Mouse (Mus musculus) G1E (cell line): ENCODE results near the gene B9d2. TPM values are rescaled to one million over a fixed set of nuclear protein-coding genes. Genes with fewer than 3 reads are reported as not detected.
A peak's percentile ranks its signal among the peaks of the same experiment; 100 is the strongest.

Experiments
- ATAC-seq: 2 replicates; pipeline ENCODE4 v1.8.0; 2016; ENCODE audit warnings: mild to moderate bottlenecking; ENCODE audit not compliant: insufficient number of reproducible peaks, poor library complexity, low FRiP score, severe bottlenecking; ENCODE audit errors: extremely low read depth
- DNase-seq: peaks from one replicate; pipeline ENCODE4 v3.0.0; 2012; ENCODE audit warnings: low spot score
- H3K27me3 ChIP-seq: 2 replicates; pipeline ENCODE4 v1.6.1; 2012; ENCODE audit warnings: mild to moderate bottlenecking, low read length, inconsistent platforms; ENCODE audit not compliant: insufficient read depth
- H3K36me3 ChIP-seq: replicated peaks from 2 replicates; pipeline ENCODE3; 2012; ENCODE audit warnings: mild to moderate bottlenecking, inconsistent platforms
- H3K4me1 ChIP-seq: 2 replicates; pipeline ENCODE4 v1.6.1; 2012; ENCODE audit warnings: low read depth, low read length, inconsistent platforms, mixed read lengths; ENCODE audit not compliant: insufficient read depth
- H3K4me3 ChIP-seq: 2 replicates; pipeline ENCODE4 v1.5.1; 2012; ENCODE audit warnings: low read depth, mild to moderate bottlenecking, inconsistent platforms, low read length, moderate library complexity, mixed read lengths
- H3K9me3 ChIP-seq: replicated peaks from 2 replicates; pipeline ENCODE4 v1.6.1; 2012; ENCODE audit warnings: inconsistent platforms
- CTCF ChIP-seq: IDR thresholded peaks from 2 replicates; pipeline ENCODE4 v1.5.1; 2012; ENCODE audit warnings: low read depth, low read length, inconsistent platforms, mixed read lengths
- GATA1 ChIP-seq: IDR thresholded peaks from 2 replicates; pipeline ENCODE4 v1.6.1; 2012; ENCODE audit warnings: borderline replicate concordance, low read length, inconsistent platforms, mixed read lengths
- GATA2 ChIP-seq: IDR thresholded peaks from 2 replicates; pipeline ENCODE4 v1.6.1; 2012; ENCODE audit warnings: low read depth, low read length, inconsistent platforms, borderline replicate concordance
- POLR2AphosphoS5 ChIP-seq: IDR thresholded peaks from 2 replicates; pipeline ENCODE4 v1.6.1; 2012; ENCODE audit warnings: low read depth, low read length, inconsistent platforms; ENCODE audit not compliant: insufficient replicate concordance
- TAL1 ChIP-seq: conservative IDR thresholded peaks from 2 replicates; pipeline ENCODE4 v1.6.1; 2012; ENCODE audit warnings: low read depth, low read length, inconsistent platforms, mixed read lengths
- polyA plus RNA-seq: library from polyadenylated mRNA; stranded (reverse); fragments of >175 nt; gene quantifications from 2 replicates; pipeline ENCODE4 v1.2.3, GENCODE M21; 2012
- total RNA-seq, 2 experiments: library from RNA; stranded (forward) in 1 of 2; stranded (reverse) in 1 of 2; fragments of 200-1000 nt in 1 of 2; fragments of >200 nt in 1 of 2; fragmentation: Nextera tagmentation in 1 of 2; gene quantifications; 2 replicates each; pipeline ENCODE4 v1.2.3; 2014 to 2017

The B9d2 gene
- total and polyA plus RNA-seq, 3 experiments, result 26.3 to 131 (median 49.8) TPM

DNA sequence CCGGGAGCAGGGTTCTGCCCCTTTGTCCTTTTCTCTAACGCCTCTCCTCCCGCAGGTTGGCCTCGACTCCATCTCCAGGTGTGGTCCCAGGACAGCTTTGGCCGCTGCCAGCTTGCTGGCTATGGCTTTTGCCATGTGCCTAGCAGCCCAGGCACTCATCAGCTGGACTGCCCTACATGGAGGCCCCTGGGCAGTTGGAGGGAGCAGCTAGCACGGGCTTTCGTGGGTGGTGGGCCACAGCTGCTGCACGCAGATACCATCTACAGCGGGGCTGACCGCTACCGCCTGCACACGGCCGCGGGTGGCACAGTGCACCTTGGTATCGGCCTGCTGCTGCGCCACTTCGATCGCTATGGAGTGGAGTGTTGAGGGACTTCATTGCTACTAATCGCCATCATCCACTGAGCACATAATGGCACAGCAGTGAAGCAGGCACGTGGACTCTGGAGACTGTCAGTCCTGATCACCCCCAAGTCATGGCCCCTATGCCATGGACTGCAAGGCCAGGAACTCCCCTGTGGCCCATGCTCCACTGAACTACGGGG is 5.4 kb downstream of the B9d2 start:
- peak; percentile 65; the same call in 1 of the 2 replicates for TF ChIP-seq POLR2AphosphoS5
- TF ChIP-seq GATA2, result no peak
- TF ChIP-seq GATA1, result no peak
- Histone ChIP-seq H3K9me3 (no peaks in the 10 kb centered on the region), H3K36me3 (peaks cover 65% of the 10 kb centered on the region), H3K4me1 (peaks cover 70% of the 10 kb centered on the region), H3K27me3 (no peaks in the 10 kb centered on the region), H3K4me3 (peak overlapping the region; percentile 95)
- DNase-seq (no peak), ATAC-seq (no peak)

DNA sequence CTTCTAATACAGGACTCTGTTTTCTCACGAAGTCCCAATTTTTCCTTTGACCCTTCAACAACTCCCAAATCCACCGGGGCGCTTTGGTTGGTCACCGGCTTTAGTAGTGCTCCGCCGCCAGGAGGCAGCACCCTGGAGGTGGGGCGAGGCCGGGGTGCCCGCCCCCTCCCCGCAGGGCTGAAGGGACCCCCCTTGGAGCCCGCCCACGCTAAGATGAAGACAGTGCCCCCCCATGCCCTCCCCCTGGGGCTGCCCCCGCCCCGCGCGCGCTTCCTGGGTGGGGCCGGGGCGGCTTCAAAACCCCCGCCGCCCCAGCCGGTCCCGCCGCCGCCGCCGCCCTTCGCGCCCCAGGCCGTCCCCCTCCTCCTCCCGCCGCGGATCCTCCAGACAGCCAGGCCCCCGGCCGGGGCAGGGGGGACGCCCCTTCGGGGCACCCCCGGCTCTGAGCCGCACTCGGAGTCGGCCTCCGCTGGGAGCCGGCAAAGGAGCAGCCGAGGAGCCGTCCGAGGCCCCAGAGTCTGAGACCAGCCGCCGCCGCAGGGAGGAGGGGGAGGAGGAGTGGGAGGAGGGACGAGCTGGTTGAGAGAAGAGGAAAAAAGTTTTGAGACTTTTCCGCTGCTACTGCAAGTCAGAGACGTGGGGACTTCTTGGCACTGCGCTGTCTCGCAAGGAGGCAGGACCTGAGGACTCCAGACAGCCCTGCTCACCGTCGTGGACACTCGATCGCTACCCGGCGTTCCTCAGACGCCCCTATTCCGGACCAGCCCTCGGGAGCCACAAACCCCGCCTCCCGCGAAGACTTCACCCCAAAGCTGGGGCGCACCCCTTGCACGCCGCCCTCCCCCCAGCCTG is 6.3 kb downstream of the B9d2 start, which contains the start of gene Tgfb1:
Gene Tgfb1, plus strand, starts transcription at position 323 of the 852 bp plus-strand sequence.
- DNase-seq (peak; percentile 91), ATAC-seq (no peak)
- H3K9me3 ChIP-seq, result no peaks in the 10 kb centered on the region
- H3K4me3 ChIP-seq, result peak within 1 kb of the TSS; percentile 95
- peaks cover 70% of the 10 kb centered on the region for H3K4me1 ChIP-seq
- peaks cover 70% of the 10 kb centered on the region for H3K36me3 ChIP-seq
- H3K27me3 ChIP-seq, result no peaks in the 10 kb centered on the region
- TF ChIP-seq POLR2AphosphoS5 (no peak), CTCF (0 out of 2 replicates have a peak, but pooled peaks have one; percentile 19), GATA1 (no peak), GATA2 (no peak), TAL1 (no peak)

DNA sequence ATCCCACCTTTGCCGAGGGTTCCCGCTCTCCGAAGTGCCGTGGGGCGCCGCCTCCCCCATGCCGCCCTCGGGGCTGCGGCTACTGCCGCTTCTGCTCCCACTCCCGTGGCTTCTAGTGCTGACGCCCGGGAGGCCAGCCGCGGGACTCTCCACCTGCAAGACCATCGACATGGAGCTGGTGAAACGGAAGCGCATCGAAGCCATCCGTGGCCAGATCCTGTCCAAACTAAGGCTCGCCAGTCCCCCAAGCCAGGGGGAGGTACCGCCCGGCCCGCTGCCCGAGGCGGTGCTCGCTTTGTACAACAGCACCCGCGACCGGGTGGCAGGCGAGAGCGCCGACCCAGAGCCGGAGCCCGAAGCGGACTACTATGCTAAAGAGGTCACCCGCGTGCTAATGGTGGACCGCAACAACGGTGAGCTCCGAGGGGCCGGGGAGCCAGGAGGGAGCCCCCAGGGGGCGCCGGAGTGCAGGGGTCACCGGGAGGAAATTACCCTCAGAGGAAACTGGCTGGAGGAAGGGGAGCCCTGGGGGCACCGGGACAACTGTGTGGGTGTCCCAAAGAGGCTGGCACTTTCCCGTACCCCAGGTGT is 7.3 kb downstream of the B9d2 start:
- H3K27me3 ChIP-seq, result no peaks in the 10 kb centered on the region
- ATAC-seq, result no peak
- peak; percentile 77 for DNase-seq
- H3K4me3 ChIP-seq, result peak overlapping the region; percentile 95
- H3K36me3 ChIP-seq, result peaks cover 70% of the 10 kb centered on the region
- TF ChIP-seq POLR2AphosphoS5 (no peak), CTCF (peak; percentile 41; the same call in 1 of the 2 replicates)
- no peaks in the 10 kb centered on the region for H3K9me3 ChIP-seq
- H3K4me1 ChIP-seq, result peaks cover 68% of the 10 kb centered on the region

DNA sequence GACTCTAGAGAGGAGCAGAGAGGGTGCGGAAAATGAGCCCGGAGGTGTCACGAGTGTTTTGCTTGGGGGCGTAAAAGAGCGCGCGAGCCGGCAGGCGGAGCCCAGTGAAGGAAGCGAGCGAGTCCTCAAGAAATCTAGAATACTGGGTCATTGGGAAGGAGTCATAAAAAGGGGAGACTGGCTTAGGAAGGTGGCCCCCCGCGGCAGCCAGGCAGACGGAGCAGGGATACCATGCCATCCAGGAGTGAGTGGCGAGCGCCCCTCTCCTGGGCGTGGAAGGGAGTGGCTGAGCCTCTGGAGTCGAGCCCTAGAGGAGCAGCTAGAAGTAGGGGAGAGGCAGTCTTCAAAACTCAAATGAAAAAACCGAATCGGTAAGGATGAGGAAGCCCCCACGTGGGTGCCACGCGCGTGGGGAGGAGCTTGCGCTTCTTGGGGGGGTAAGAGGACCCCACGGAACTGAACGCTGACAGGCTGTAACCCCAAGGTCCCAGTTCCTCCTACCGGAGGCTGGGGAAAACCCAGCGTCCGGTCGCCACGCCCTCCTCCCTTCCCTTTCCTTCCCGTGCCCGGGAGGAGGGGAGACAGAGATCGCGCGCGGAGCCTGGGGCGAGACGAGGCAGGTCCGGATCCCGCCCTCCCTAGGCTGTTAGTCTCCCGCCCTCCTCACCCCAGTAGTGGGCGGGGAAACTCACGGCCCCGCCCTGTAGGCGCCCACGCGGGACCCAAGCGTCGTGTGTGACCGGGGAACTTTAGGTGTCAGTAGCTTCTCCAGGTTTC is 8.4 kb downstream of the B9d2 start:
- DNase-seq (peak; percentile 84), ATAC-seq (peak; percentile 77)
- Histone ChIP-seq H3K4me3 (peak overlapping the region; percentile 95), H3K27me3 (no peaks in the 10 kb centered on the region), H3K4me1 (peaks cover 67% of the 10 kb centered on the region), H3K9me3 (no peaks in the 10 kb centered on the region), H3K36me3 (peaks cover 74% of the 10 kb centered on the region)
- TF ChIP-seq GATA2 (no peak), POLR2AphosphoS5 (no peak), TAL1 (no peak), GATA1 (no peak), CTCF (no peak)

DNA sequence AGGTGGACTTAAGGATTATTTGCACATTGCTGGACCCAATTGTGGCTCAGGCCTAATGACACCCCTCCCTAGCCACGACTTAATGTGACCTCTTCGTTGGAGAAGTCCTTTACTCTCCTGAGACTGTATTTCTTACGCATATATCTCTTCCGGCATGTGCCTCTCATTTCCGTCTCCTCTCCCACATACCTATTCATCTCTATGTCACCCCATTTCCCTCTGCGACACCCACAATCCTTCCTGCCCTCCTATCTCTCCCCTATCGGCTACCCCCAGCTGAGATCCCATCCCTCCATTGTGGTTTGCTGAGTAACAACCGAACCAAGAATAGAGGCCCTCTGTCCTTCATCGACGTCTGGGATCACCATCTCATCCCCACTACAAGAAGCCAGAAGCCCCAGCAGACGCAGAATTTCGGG is 9.0 kb downstream of the B9d2 start:
- H3K36me3 ChIP-seq, result peaks cover 75% of the 10 kb centered on the region
- H3K4me1 ChIP-seq, result peaks cover 66% of the 10 kb centered on the region
- H3K9me3 ChIP-seq, result no peaks in the 10 kb centered on the region
- H3K27me3 ChIP-seq, result no peaks in the 10 kb centered on the region
- peak; percentile 15; the same call in 1 of the 2 replicates for ATAC-seq
- no peak for DNase-seq
- peak overlapping the region; percentile 95 for H3K4me3 ChIP-seq
- TF ChIP-seq TAL1 (no peak), GATA2 (no peak), CTCF (no peak), GATA1 (no peak), POLR2AphosphoS5 (no peak)

DNA sequence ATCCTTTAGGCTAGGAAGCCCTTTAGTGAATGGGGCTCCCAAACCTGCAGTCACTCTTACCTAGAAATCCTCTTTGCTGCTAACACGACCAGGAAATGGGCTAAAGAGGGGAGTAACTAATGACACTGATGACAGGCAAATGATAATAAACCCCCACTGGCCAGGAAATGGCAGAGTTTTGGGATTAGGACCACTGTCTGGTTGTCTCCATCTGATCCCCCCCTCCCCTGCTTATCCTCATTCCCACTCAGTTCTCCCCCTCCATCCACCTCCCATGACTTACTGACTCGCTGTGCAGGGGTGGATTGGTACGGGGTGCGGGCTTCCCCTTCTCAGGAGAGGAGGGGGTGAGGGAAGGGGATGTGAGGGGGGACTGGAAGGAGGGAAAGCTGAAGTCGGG is 9.5 kb downstream of the B9d2 start:
- H3K9me3 ChIP-seq, result no peaks in the 10 kb centered on the region
- DNase-seq (no peak), ATAC-seq (no peak)
- H3K36me3 ChIP-seq, result peaks cover 75% of the 10 kb centered on the region
- peaks cover 66% of the 10 kb centered on the region for H3K4me1 ChIP-seq
- H3K27me3 ChIP-seq, result no peaks in the 10 kb centered on the region
- TF ChIP-seq GATA1, result no peak
- no peak for TF ChIP-seq CTCF
- no peak for TF ChIP-seq POLR2AphosphoS5
- TF ChIP-seq GATA2, result no peak
- TF ChIP-seq TAL1, result no peak
- H3K4me3 ChIP-seq, result peak overlapping the region; percentile 95
